Mouse (Mus musculus): ENCODE data around the gene Vdac1.
A peak's percentile ranks its signal among the peaks of the same experiment; 100 is the strongest.

Gene Vdac1

DNA sequence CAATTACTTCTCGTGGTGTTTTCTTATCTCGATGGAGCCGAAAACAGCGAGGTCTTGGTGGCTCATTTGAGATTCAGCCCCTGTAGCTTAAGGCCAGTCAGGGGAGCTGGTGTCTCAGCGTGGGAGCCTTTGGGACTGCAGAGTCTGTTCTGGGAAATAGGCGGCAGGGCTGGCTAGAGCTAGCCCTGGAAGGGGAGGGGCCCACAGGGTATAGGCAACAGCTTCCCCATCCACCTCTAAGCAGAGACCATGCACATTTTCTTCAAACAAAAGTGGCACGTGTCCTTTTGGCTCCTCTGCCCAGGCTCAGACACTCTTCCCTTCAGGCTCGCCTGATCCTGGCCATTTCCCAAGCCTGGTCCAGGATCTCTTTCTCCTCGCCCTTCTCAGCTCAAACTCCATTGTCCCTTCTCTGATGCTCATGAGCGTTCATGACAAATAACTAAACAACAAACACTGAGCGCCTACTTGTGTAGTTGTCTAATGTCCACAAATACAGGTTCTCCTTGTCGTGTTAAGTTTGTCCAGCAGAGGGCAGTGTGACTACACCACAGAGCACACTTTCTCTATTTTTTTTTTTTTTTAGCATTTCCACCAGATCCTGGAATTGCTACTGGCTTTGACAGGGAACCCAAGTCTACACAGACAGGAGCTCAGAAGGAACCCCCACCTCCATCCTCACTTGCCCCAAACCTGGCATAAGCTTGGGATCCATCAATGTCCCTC is 60.6 kb downstream of the Vdac1 start:
- DNase-seq (ENCODE audit: low read depth) = peak; percentile 82

DNA sequence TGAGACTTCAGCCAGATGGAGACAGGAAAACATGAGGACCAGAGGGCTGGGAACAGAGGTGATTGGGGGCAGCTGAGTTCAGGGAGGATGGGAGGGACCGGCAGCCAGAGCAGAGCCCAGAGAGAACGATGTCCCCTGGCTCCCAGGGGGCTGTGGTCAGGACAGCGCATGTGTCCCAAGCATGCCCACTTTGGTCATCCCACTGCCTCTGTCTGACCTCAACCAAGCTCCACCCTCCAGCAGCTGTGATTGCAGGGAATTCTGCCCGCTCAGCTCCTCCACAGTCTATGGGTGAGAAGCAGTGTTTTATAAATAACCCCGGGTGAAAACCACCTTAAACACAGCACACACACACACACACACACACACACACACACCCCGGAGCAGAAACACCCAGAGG is 68.8 kb downstream of the Vdac1 start:
- no peak for DNase-seq (ENCODE audit: low read depth)

DNA sequence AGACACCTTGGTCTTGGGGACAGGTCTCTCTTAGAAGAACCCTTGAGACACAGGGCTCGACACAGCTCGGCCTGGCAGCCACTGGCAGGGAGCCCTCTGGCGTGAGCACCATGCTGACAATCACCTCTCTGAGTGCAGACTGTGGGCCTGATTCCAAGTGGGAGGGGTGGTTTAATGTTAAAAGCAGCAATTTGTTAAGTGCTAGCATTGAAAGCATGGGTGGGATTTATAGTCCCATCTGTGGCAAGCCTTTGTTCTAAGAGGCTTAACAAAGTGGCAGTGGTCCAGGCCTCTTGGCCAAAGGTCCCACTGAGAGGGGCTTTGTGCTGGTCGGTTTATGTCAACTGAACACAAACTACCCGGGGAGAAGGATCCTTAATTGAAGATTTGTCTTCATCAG is 70.9 kb downstream of the Vdac1 start:
- no peak for DNase-seq (ENCODE audit: low read depth)

DNA sequence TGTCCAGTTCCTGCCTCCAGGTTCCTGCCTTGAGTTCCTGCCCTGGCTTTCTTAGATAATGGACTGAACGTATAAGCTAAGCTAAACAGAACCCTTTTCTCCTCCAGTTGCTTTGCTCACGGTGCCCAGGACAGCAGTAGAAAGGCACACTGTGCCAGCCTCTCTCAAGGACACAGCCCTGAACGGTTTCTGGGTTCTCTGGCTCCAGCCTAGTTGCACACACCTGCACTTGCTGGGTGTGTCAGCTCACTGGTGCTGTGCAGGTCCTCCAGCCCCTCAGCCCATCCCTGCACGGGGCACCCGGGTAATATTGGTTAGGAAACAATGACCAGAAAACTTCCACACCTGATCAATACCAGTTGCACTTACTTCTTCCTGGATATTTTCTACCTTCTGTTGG is 71.5 kb downstream of the Vdac1 start:
- DNase-seq (ENCODE audit: low read depth) = no peak

DNA sequence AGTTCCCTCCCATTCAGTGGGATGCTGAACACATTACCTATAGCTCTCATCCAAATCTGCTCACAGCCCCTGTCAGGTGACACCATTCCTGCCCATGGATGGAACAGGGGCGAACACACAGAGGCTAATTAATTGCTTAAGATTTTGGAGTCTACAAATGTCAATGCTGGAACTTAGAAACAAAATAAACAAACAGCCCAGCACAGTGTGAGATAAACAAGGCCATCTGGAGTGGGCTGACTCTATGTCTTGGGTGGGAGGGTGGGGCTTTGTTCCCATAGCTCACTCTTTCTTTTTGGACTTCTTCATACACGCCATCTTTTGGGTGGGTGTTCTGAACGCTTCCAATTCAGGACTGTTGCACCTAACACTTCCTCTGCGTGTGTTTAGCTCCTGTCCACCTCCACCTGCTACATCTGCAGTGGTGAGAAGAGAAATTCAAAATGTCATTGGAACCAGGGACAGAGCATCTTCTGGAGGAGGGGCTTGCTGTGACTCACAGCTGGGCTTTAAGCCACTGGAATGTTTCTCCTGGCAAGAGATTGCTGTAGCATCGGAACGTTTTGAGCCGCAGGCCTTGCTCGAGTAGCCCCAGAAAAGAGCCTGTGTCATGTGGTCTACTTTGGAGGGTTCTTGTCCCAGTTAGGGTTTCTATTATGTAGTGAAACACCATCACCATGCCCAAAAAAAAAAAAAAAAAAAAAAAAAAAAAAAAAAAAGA is 72.6 kb downstream of the Vdac1 start:
- DNase-seq (ENCODE audit: low read depth) = no peak

DNA sequence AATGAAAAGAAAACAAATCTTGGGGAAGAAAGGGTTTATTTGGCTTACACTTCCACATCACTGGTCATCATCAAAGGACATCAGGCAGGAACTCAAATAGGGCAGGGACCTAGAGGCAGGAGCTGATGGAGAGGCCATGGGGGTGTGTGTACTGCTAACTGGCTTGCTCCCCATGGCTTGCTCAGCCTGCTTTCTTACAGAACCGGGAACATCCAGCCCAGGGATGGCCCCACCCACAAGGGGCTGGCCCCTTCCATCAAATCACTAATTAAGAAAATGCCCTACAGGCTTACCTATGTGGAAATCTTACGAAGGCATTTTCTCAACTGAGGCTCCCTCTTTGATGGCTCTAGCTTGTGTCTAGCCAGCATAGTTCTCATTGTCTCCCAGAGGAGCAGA is 73.1 kb downstream of the Vdac1 start:
- no peak for DNase-seq (ENCODE audit: low read depth)

DNA sequence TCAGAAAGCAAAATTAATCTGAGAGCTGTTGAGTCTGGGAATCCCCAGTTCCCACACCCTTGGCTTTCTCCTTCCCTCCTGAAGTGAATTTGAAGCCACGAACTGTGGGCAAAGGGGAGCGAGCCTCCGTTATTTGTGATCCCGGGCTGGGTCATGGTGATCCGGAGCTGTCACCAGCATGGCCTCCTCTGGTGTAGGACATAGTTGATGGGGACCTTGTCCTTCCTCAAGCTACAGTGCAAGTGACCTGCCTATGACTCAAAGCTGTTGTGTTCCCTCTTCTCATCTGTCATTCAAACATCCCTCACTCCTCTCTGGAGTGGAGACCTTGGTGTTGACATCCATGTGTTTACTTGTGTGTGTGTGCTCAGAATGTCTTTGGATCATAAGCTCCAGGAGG is 74.8 kb downstream of the Vdac1 start:
- DNase-seq (ENCODE audit: low read depth) = no peak

DNA sequence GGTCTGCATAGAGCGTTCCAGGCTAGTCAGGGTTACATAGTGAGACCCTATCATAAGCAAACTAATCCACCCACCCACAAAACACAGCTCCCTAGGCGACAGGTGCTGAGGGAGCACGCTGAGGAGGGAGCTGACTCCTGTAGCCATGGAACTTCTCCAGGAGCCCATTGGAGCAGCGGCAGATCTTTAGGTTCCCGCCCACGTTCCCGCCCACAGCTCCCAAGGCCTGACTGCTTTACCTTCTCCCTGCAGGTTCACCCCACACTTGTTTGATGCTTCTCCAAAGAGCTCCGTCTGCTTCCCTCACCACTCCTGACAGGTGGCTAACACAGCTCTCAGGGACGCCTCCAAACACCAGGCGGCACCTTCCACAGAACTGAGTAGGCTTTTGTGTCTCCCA is 76.5 kb downstream of the Vdac1 start:
- DNase-seq (ENCODE audit: low read depth) = no peak
